Mouse (Mus musculus): Measurements from ENCODE around the gene Gm42742. TPM values are rescaled to one million over a fixed set of nuclear protein-coding genes. Genes with fewer than 3 reads are reported as not detected.
A peak's percentile ranks its signal among the peaks of the same experiment; 100 is the strongest.

Gm42742 gene
- polyA plus RNA-seq, 1 experiment from 2014 or later: 88.0 TPM

- H3K27me3 ChIP-seq: no peaks in the 10 kb centered on the region
- H3K36me3 ChIP-seq (ENCODE audit: poor library complexity, severe bottlenecking): peaks cover 53% of the 10 kb centered on the region
- peak overlapping the region; percentile 99 for H3K4me2 ChIP-seq
- H3K4me3 ChIP-seq: peak overlapping the region; percentile 94
- peaks cover 56% of the 10 kb centered on the region for H3K4me1 ChIP-seq
- no peaks in the 10 kb centered on the region for H3K9me3 ChIP-seq (replicated peaks)
- 0% methylated on average over 38 of the region's 65 CpGs for WGBS
- H3K9ac ChIP-seq: peak overlapping the region; percentile 100
- no peak for ATAC-seq
- H3K27ac ChIP-seq: peak overlapping the region; percentile 99
These were observed 4.8 kb upstream of the Gm42742 start for GRCm38 (mm10) chr7:127025556-127026160.

- peak; percentile 50 for ATAC-seq
- under 1% methylated on average over 30 of the region's 30 CpGs for WGBS
These were observed 4.1 kb upstream of the Gm42742 start for GRCm38 (mm10) chr7:127024755-127025555.

GRCm38 (mm10) chr7:127023896-127024690 is 3.2 kb upstream of the Gm42742 start:
- H3K4me1 ChIP-seq: peaks cover 71% of the 10 kb centered on the region
- WGBS: 20% methylated on average over 19 of the region's 19 CpGs
- H3K4me2 ChIP-seq: peak overlapping the region; percentile 99

More at GRCm38 (mm10) chr7:127024755-127025555, 4.1 kb upstream of the Gm42742 start:
- Histone ChIP-seq H3K4me2 (peak overlapping the region; percentile 99), H3K36me3 (ENCODE audit: poor library complexity, severe bottlenecking) (peaks cover 46% of the 10 kb centered on the region), H3K27ac (peak overlapping the region; percentile 99), H3K9ac (peak overlapping the region; percentile 100), H3K27me3 (no peaks in the 10 kb centered on the region), H3K9me3 (replicated peaks) (no peaks in the 10 kb centered on the region), H3K4me3 (peak overlapping the region; percentile 94), H3K4me1 (peaks cover 63% of the 10 kb centered on the region)

GRCm38 (mm10) chr7:127023272-127023691 is 2.4 kb upstream of the Gm42742 start:
- ATAC-seq: no peak
- H3K4me3 ChIP-seq: peak overlapping the region; percentile 94
- H3K4me1 ChIP-seq: peaks cover 77% of the 10 kb centered on the region
- H3K36me3 ChIP-seq (ENCODE audit: poor library complexity, severe bottlenecking): peaks cover 33% of the 10 kb centered on the region
- peak overlapping the region; percentile 99 for H3K4me2 ChIP-seq
- WGBS: 63% methylated on average over 13 of the region's 13 CpGs
- no peaks in the 10 kb centered on the region for H3K9me3 ChIP-seq (replicated peaks)
- peak overlapping the region; percentile 100 for H3K9ac ChIP-seq
- H3K27ac ChIP-seq: peak overlapping the region; percentile 92
- no peaks in the 10 kb centered on the region for H3K27me3 ChIP-seq

More at GRCm38 (mm10) chr7:127023896-127024690, 3.2 kb upstream of the Gm42742 start:
- Histone ChIP-seq H3K27ac (peak overlapping the region; percentile 99), H3K27me3 (no peaks in the 10 kb centered on the region), H3K4me3 (peak overlapping the region; percentile 94), H3K9ac (peak overlapping the region; percentile 100), H3K9me3 (replicated peaks) (no peaks in the 10 kb centered on the region), H3K36me3 (ENCODE audit: poor library complexity, severe bottlenecking) (peaks cover 39% of the 10 kb centered on the region)
- no peak for ATAC-seq

- Histone ChIP-seq H3K27ac (peak overlapping the region; percentile 92), H3K4me1 (peaks cover 77% of the 10 kb centered on the region), H3K9ac (peak overlapping the region; percentile 100), H3K4me2 (peak overlapping the region; percentile 99), H3K9me3 (replicated peaks) (no peaks in the 10 kb centered on the region), H3K27me3 (no peaks in the 10 kb centered on the region), H3K4me3 (peak overlapping the region; percentile 94), H3K36me3 (ENCODE audit: poor library complexity, severe bottlenecking) (peaks cover 33% of the 10 kb centered on the region)
- WGBS: 57% methylated on average over 7 of the region's 7 CpGs
- no peak for ATAC-seq
These were observed 1.8 kb upstream of the Gm42742 start for GRCm38 (mm10) chr7:127022528-127023271.

GRCm38 (mm10) chr7:127021563-127022527 is 948 bp upstream of the Gm42742 start:
- 40% methylated on average over 5 of the region's 5 CpGs for WGBS
- H3K4me3 ChIP-seq: peak overlapping the region; percentile 94
- ATAC-seq: no peak
- H3K9me3 ChIP-seq (replicated peaks): no peaks in the 10 kb centered on the region
- H3K4me1 ChIP-seq: peaks cover 79% of the 10 kb centered on the region
- H3K9ac ChIP-seq: peak overlapping the region; percentile 100
- peak overlapping the region; percentile 99 for H3K4me2 ChIP-seq
- H3K27ac ChIP-seq: peak overlapping the region; percentile 92
- H3K36me3 ChIP-seq (ENCODE audit: poor library complexity, severe bottlenecking): peaks cover 33% of the 10 kb centered on the region
- no peaks in the 10 kb centered on the region for H3K27me3 ChIP-seq

- Histone ChIP-seq H3K9me3 (replicated peaks) (no peaks in the 10 kb centered on the region), H3K36me3 (ENCODE audit: poor library complexity, severe bottlenecking) (peaks cover 35% of the 10 kb centered on the region), H3K9ac (peak overlapping the region; percentile 100), H3K27me3 (no peaks in the 10 kb centered on the region), H3K4me2 (peak overlapping the region; percentile 99), H3K4me3 (peak overlapping the region; percentile 55), H3K4me1 (peaks cover 88% of the 10 kb centered on the region), H3K27ac (peak overlapping the region; percentile 92)
- WGBS: 29% methylated on average over 5 of the region's 5 CpGs
- ATAC-seq: no peak
These were observed 406 bp downstream of the Gm42742 start for GRCm38 (mm10) chr7:127020491-127020890.

- ATAC-seq: no peak
- 58% methylated on average over 3 of the region's 3 CpGs for WGBS
These were observed 866 bp downstream of the Gm42742 start for GRCm38 (mm10) chr7:127020031-127020430.

GRCm38 (mm10) chr7:127019306-127019960 is 1.5 kb downstream of the Gm42742 start:
- 82% methylated on average over 14 of the region's 14 CpGs for WGBS
- Histone ChIP-seq H3K36me3 (ENCODE audit: poor library complexity, severe bottlenecking) (peaks cover 42% of the 10 kb centered on the region), H3K27me3 (no peaks in the 10 kb centered on the region), H3K9ac (peak overlapping the region; percentile 100), H3K9me3 (replicated peaks) (no peaks in the 10 kb centered on the region), H3K27ac (no peak overlapping the region), H3K4me3 (peak overlapping the region; percentile 55), H3K4me2 (peak overlapping the region; percentile 99), H3K4me1 (peaks cover 91% of the 10 kb centered on the region)
- ATAC-seq: no peak

More at GRCm38 (mm10) chr7:127020031-127020430, 866 bp downstream of the Gm42742 start:
- H3K9ac ChIP-seq: peak overlapping the region; percentile 100
- H3K36me3 ChIP-seq (ENCODE audit: poor library complexity, severe bottlenecking): peaks cover 40% of the 10 kb centered on the region
- H3K9me3 ChIP-seq (replicated peaks): no peaks in the 10 kb centered on the region
- H3K4me1 ChIP-seq: peaks cover 91% of the 10 kb centered on the region
- peak overlapping the region; percentile 99 for H3K4me2 ChIP-seq
- H3K27me3 ChIP-seq: no peaks in the 10 kb centered on the region
- peak overlapping the region; percentile 55 for H3K4me3 ChIP-seq
- 0 out of 2 replicates have a peak overlapping the region, but pooled peaks have one; percentile 92 for H3K27ac ChIP-seq
